Mouse (Mus musculus): Measurements from ENCODE around the gene Cacna1g. TPM values are rescaled to one million over a fixed set of nuclear protein-coding genes. Genes with fewer than 3 reads are reported as not detected.

Cacna1g gene
- polyA plus RNA-seq, 1 experiment from 2014 or later, result 7.6 TPM

DNA sequence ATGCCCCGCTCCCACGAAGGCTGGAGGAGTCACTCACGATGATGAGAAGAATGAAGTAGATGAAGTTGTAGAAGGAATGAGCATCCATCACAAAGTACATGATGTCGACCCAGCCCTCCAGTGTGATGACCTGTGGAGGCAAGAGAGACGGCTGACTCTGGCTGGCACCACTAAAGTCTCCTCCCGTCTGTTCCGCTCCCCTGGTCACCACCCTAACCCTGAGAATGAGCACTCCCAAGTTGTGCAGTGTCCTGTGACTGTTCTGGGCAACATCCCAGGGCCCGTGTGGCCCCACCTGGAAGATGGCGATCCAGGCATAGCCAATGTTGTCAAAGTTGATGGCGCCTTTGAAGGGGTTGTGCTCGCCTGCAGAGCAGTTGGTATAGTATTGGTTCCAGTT lies 12.1 kb downstream of the Cacna1g start:
- ATAC-seq (ENCODE audit: low FRiP score) (no peak), DNase-seq (ENCODE audit: low spot score, missing footprints) (no peak)
- Histone ChIP-seq H3K4me3 (ENCODE audit: low read depth, low read length) (no peak overlapping the region), H3K4me2 (no peak overlapping the region), H3K27me3 (ENCODE audit: control insufficient read depth, insufficient read depth, low read length) (no peaks in the 10 kb centered on the region), H3K36me3 (ENCODE audit: control insufficient read depth, insufficient read depth, low read length) (no peaks in the 10 kb centered on the region; the same call in 1 of the 2 replicates), H3K9me3 (ENCODE audit: control insufficient read depth, low read length) (no peaks in the 10 kb centered on the region), H3K9ac (ENCODE audit: low read length) (no peak overlapping the region), H3K4me1 (ENCODE audit: control insufficient read depth, insufficient read depth, low read length) (peaks cover 8% of the 10 kb centered on the region), H3K27ac (ENCODE audit: low read depth, low read length) (no peak overlapping the region)
- 88% methylated on average over 11 of the region's 11 CpGs for WGBS

- Histone ChIP-seq H3K9ac (ENCODE audit: low read length) (no peak overlapping the region), H3K27ac (ENCODE audit: low read depth, low read length) (no peak overlapping the region), H3K4me1 (ENCODE audit: control insufficient read depth, insufficient read depth, low read length) (no peaks in the 10 kb centered on the region; the same call in 1 of the 2 replicates), H3K4me3 (ENCODE audit: low read depth, low read length) (no peak overlapping the region), H3K27me3 (ENCODE audit: control insufficient read depth, insufficient read depth, low read length) (no peaks in the 10 kb centered on the region), H3K4me2 (no peak overlapping the region), H3K9me3 (ENCODE audit: control insufficient read depth, low read length) (no peaks in the 10 kb centered on the region), H3K36me3 (ENCODE audit: control insufficient read depth, insufficient read depth, low read length) (no peaks in the 10 kb centered on the region; the same call in 1 of the 2 replicates)
- DNase-seq (ENCODE audit: low spot score, missing footprints), result no peak
- WGBS, result 84% methylated on average over 15 of the region's 15 CpGs
- ATAC-seq (ENCODE audit: low FRiP score), result no peak
Measured at GRCm38 (mm10) chr11:94457001-94457400, 17.0 kb downstream of the Cacna1g start.

DNA sequence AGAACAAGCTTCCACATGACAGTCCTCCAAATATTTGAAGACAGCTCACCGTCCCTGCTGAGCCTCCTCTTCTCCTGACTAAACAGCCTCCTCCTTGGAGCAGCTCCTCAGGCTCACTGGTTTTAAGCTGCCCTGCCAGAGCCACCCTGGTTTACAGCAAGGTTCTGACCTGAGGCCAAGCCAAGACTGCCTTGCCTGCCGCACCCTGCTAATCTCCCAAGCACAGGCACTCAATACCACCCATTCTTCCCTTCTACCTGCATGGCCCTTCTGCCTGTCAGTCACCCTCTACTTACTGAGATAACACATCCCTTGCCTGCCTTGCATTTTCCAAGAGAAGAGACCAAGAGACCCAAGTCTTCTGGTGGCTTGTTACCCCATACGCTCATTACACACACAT lies 17.7 kb downstream of the Cacna1g start:
- Histone ChIP-seq H3K27ac (ENCODE audit: low read depth, low read length) (no peak overlapping the region), H3K36me3 (ENCODE audit: control insufficient read depth, insufficient read depth, low read length) (no peaks in the 10 kb centered on the region; the same call in 1 of the 2 replicates), H3K4me3 (ENCODE audit: low read depth, low read length) (no peak overlapping the region), H3K4me2 (no peak overlapping the region), H3K27me3 (ENCODE audit: control insufficient read depth, insufficient read depth, low read length) (no peaks in the 10 kb centered on the region), H3K4me1 (ENCODE audit: control insufficient read depth, insufficient read depth, low read length) (no peaks in the 10 kb centered on the region; the same call in 1 of the 2 replicates), H3K9me3 (ENCODE audit: control insufficient read depth, low read length) (no peaks in the 10 kb centered on the region), H3K9ac (ENCODE audit: low read length) (no peak overlapping the region)
- no peak for DNase-seq (ENCODE audit: low spot score, missing footprints)
- no peak for ATAC-seq (ENCODE audit: low FRiP score)
- WGBS, result 83% methylated on average over 3 of the region's 3 CpGs

- DNase-seq (ENCODE audit: low spot score, missing footprints) (no peak), ATAC-seq (ENCODE audit: low FRiP score) (no peak)
- Histone ChIP-seq H3K9me3 (ENCODE audit: control insufficient read depth, low read length) (no peaks in the 10 kb centered on the region), H3K36me3 (ENCODE audit: control insufficient read depth, insufficient read depth, low read length) (no peaks in the 10 kb centered on the region; the same call in 1 of the 2 replicates), H3K27me3 (ENCODE audit: control insufficient read depth, insufficient read depth, low read length) (no peaks in the 10 kb centered on the region), H3K4me1 (ENCODE audit: control insufficient read depth, insufficient read depth, low read length) (no peaks in the 10 kb centered on the region; the same call in 1 of the 2 replicates), H3K27ac (ENCODE audit: low read depth, low read length) (no peak overlapping the region), H3K4me3 (ENCODE audit: low read depth, low read length) (no peak overlapping the region), H3K4me2 (no peak overlapping the region), H3K9ac (ENCODE audit: low read length) (no peak overlapping the region)
- WGBS, result 83% methylated on average over 10 of the region's 10 CpGs
Measured at GRCm38 (mm10) chr11:94455161-94455820, 18.7 kb downstream of the Cacna1g start.

DNA sequence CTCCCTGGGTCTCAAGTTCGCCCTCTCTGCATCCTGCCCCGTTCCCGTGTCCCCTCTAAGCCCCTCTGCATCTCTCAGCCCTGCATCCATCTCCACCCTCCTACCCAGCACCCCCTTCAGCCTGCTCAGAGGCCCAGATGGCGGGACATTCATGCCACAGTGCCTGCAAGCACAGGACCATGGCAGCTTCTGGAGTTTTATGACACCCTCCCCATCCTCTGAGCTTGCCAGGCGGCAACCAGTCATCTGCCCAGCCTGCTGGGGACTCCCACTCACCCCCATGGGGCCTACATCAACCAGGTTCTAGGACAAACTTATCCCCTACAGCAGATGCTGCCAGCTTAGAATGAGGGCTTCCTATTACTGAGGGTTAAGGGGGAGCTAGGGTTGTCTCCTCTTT lies 19.2 kb downstream of the Cacna1g start:
- DNase-seq (ENCODE audit: low spot score, missing footprints) (no peak), ATAC-seq (ENCODE audit: low FRiP score) (no peak)
- Histone ChIP-seq H3K9me3 (ENCODE audit: control insufficient read depth, low read length) (no peaks in the 10 kb centered on the region), H3K9ac (ENCODE audit: low read length) (no peak overlapping the region), H3K4me2 (no peak overlapping the region), H3K27me3 (ENCODE audit: control insufficient read depth, insufficient read depth, low read length) (no peaks in the 10 kb centered on the region), H3K4me3 (ENCODE audit: low read depth, low read length) (no peak overlapping the region), H3K36me3 (ENCODE audit: control insufficient read depth, insufficient read depth, low read length) (no peaks in the 10 kb centered on the region; the same call in 1 of the 2 replicates), H3K4me1 (ENCODE audit: control insufficient read depth, insufficient read depth, low read length) (no peaks in the 10 kb centered on the region), H3K27ac (ENCODE audit: low read depth, low read length) (no peak overlapping the region)
- 75% methylated on average over 5 of the region's 5 CpGs for WGBS

GRCm38 (mm10) chr11:94451091-94451773 lies 22.8 kb downstream of the Cacna1g start:
- Histone ChIP-seq H3K4me3 (ENCODE audit: low read depth, low read length) (no peak overlapping the region), H3K27me3 (ENCODE audit: control insufficient read depth, insufficient read depth, low read length) (no peaks in the 10 kb centered on the region), H3K36me3 (ENCODE audit: control insufficient read depth, insufficient read depth, low read length) (no peaks in the 10 kb centered on the region), H3K4me1 (ENCODE audit: control insufficient read depth, insufficient read depth, low read length) (peaks cover 15% of the 10 kb centered on the region), H3K9me3 (ENCODE audit: control insufficient read depth, low read length) (no peaks in the 10 kb centered on the region), H3K9ac (ENCODE audit: low read length) (no peak overlapping the region), H3K4me2 (no peak overlapping the region), H3K27ac (ENCODE audit: low read depth, low read length) (no peak overlapping the region)
- WGBS, result 76% methylated on average over 12 of the region's 12 CpGs
- ATAC-seq (ENCODE audit: low FRiP score), result no peak
- DNase-seq (ENCODE audit: low spot score, missing footprints), result no peak

GRCm38 (mm10) chr11:94449886-94450285 lies 24.1 kb downstream of the Cacna1g start:
- Histone ChIP-seq H3K9ac (ENCODE audit: low read length) (no peak overlapping the region), H3K4me3 (ENCODE audit: low read depth, low read length) (no peak overlapping the region), H3K4me1 (ENCODE audit: control insufficient read depth, insufficient read depth, low read length) (peaks cover 26% of the 10 kb centered on the region), H3K27me3 (ENCODE audit: control insufficient read depth, insufficient read depth, low read length) (no peaks in the 10 kb centered on the region), H3K36me3 (ENCODE audit: control insufficient read depth, insufficient read depth, low read length) (no peaks in the 10 kb centered on the region), H3K4me2 (no peak overlapping the region), H3K9me3 (ENCODE audit: control insufficient read depth, low read length) (no peaks in the 10 kb centered on the region), H3K27ac (ENCODE audit: low read depth, low read length) (no peak overlapping the region)
- no peak for ATAC-seq (ENCODE audit: low FRiP score)
- WGBS, result 63% methylated on average over 5 of the region's 5 CpGs
- no peak for DNase-seq (ENCODE audit: low spot score, missing footprints)

DNA sequence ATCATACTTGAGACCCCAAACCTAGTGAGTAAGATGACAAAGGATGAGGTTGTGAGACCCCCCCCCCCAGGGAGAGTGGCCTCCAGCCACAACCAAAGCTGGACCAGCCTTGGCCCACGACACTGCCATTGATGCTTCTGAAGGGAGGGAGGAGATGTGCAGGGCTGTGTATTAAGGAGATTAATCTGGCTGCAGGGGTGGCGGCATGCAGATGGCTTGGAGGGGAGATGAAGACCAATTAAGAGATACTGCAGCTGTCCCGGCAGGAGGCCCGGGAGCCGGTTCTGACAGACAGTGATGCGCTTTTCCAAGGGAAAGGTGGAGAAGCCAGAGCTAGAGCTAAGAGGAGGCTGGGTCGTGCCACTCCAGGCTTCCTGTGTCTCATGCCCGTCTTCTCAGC lies 24.8 kb downstream of the Cacna1g start:
- H3K36me3 ChIP-seq (ENCODE audit: control insufficient read depth, insufficient read depth, low read length), result no peaks in the 10 kb centered on the region
- peaks cover 31% of the 10 kb centered on the region for H3K4me1 ChIP-seq (ENCODE audit: control insufficient read depth, insufficient read depth, low read length)
- H3K4me3 ChIP-seq (ENCODE audit: low read depth, low read length), result no peak overlapping the region
- ATAC-seq (ENCODE audit: low FRiP score), result peak; percentile 28; the same call in 1 of the 2 replicates
- H3K27ac ChIP-seq (ENCODE audit: low read depth, low read length), result peak overlapping the region; percentile 40; the same call in 1 of the 2 replicates
- H3K9me3 ChIP-seq (ENCODE audit: control insufficient read depth, low read length), result no peaks in the 10 kb centered on the region
- 33% methylated on average over 8 of the region's 8 CpGs for WGBS
- H3K4me2 ChIP-seq, result no peak overlapping the region
- H3K27me3 ChIP-seq (ENCODE audit: control insufficient read depth, insufficient read depth, low read length), result no peaks in the 10 kb centered on the region
- no peak for DNase-seq (ENCODE audit: low spot score, missing footprints)
- H3K9ac ChIP-seq (ENCODE audit: low read length), result no peak overlapping the region

- H3K4me1 ChIP-seq (ENCODE audit: control insufficient read depth, insufficient read depth, low read length), result peaks cover 37% of the 10 kb centered on the region
- DNase-seq (ENCODE audit: low spot score, missing footprints) (no peak), ATAC-seq (ENCODE audit: low FRiP score) (peak; percentile 59)
- H3K9me3 ChIP-seq (ENCODE audit: control insufficient read depth, low read length), result no peaks in the 10 kb centered on the region
- no peak overlapping the region for H3K4me2 ChIP-seq
- H3K4me3 ChIP-seq (ENCODE audit: low read depth, low read length), result no peak overlapping the region
- no peak overlapping the region for H3K9ac ChIP-seq (ENCODE audit: low read length)
- no peak overlapping the region for H3K27ac ChIP-seq (ENCODE audit: low read depth, low read length)
- H3K27me3 ChIP-seq (ENCODE audit: control insufficient read depth, insufficient read depth, low read length), result no peaks in the 10 kb centered on the region
- H3K36me3 ChIP-seq (ENCODE audit: control insufficient read depth, insufficient read depth, low read length), result no peaks in the 10 kb centered on the region
- 12% methylated on average over 3 of the region's 3 CpGs for WGBS
Measured at GRCm38 (mm10) chr11:94447017-94447416, 27.0 kb downstream of the Cacna1g start.

Data from midbrain, embryonic 11.5 days (tissue).